Mouse (Mus musculus) CD4-positive, CD25-positive, alpha-beta regulatory T cell, adult 2 months (primary cell): ENCODE data around the gene Zfp558.
"Not testable (repeated sequence)": the region's sequence is repeated elsewhere in the genome, so short reads cannot be mapped to it uniquely, and the experiment has no call there.

Experiments used
- DNase-seq: peaks from one replicate; pipeline ENCODE4 v3.0.0-alpha.2; 2012; ENCODE audit warnings: low read depth, low spot score

Zfp558 gene

GRCm38 (mm10) chr9:18478168-18478567 is at the start of gene Zfp558, which contains the start of gene Mbd3l1:
TSS of gene Zfp558 (minus strand) at chr9:18478268.
TSS of gene Mbd3l1 (plus strand) at chr9:18478359.
- no peak for DNase-seq

- no peak for DNase-seq
These were observed 30.0 kb upstream of the Zfp558 start for GRCm38 (mm10) chr9:18508098-18508497.

DNA sequence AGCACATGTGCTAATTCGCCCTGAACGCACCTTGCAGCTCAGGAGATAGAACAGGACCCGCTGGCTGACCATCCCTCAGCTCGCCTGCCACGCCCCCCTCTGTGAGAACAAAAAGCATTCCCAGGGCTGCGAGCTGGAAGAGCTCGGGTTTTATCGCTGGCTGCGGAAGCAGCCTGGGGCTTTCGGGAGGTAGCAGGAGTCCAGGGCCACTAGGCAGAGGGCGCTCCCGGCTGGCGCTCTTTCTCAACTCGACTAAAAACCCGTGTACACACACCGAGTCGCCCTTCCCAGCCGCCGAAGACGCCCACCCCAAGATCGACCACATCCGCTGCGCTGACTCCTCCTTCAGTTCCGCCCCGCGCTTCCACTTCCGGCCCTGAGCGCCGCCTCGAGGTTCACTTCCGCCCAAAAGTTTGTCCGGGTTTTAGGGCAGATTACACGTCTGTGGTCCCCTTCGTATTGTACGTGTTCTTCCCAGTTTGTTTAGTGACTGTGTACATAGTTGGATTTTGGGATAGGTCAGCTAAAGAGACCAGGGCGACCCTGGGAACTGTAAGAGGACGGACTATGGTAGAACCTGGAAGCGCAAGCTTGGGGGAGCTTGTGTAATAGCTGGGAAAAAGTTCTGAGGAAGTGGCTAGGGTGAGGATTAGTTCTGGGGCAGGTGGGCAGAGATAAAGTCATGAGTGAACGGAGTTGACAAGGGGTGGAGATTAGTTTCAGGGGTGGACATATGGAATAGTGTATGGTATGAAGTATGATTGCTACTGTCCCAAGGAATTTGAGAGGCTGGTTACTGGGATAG is 4.5 kb downstream of the Zfp558 start:
- peak; percentile 88 for DNase-seq

DNA sequence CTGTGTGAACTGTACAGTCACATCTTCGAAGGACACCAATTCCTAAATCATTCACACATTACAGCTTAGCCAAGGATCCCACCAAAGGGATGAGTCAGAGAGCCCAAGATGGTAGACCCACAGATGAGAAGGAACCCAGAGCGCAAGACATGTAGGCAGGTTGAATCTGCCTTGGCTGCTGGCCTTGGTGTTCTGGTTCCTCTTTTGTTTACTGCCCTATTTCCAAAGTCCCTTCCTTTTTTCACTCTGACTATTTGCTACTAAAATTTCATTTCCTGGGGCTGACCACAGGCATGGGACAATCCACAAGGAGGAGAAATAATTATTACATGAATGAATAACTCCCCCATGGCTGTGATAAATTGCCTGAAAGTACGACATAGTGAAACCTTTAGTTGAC is 10.1 kb downstream of the Zfp558 start:
- no peak for DNase-seq

DNA sequence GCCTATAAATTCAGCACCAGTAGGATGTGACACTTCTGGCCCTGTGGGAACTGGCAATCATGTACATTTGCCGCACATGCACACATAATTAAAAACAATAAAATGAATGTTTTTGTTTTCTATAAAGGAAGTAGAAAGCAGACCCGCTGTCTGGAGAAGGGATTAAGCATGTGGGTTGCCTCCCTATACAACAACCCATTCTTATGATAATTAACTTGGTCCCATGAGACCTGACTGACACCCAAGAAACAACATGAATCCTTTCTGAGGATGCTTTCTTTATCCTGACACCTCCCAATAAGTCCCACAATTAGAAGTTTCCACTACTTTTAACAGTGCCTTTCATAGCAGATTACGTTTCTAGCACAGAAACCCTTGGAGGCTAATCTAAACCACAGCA is 10.7 kb downstream of the Zfp558 start:
- no peak for DNase-seq

GRCm38 (mm10) chr9:18456520-18456919 is 21.5 kb downstream of the Zfp558 start:
- no peak for DNase-seq

GRCm38 (mm10) chr9:18431687-18432086 is 46.4 kb downstream of the Zfp558 start:
- no peak for DNase-seq

- DNase-seq: no peak
These were observed 47.7 kb downstream of the Zfp558 start, which contains the start of gene Mbd3l2 for GRCm38 (mm10) chr9:18430354-18430753. TSS of gene Mbd3l2 (plus strand) at chr9:18430654.

- DNase-seq: not testable (repeated sequence)
These were observed 65.7 kb downstream of the Zfp558 start for GRCm38 (mm10) chr9:18412371-18412770.
